Mouse (Mus musculus): ENCODE measurements around the gene Arl4a. TPM values are rescaled to one million over a fixed set of nuclear protein-coding genes. Genes with fewer than 3 reads are reported as not detected.
A peak's percentile ranks its signal among the peaks of the same experiment; 100 is the strongest.

Arl4a gene
- total and polyA plus RNA-seq, 3 experiments, result 24.3 to 25.4 (median 24.6) TPM

GRCm38 (mm10) chr12:40085731-40086322, 48.0 kb upstream of the Arl4a start:
- H3K36me3 ChIP-seq (replicated peaks in 1 of 2; ENCODE audit: control insufficient read depth in 1 of 2, insufficient read depth in 1 of 2, low read length in 1 of 2), result no peaks in the 10 kb centered on the region
- no peak overlapping the region for H3K4me2 ChIP-seq (ENCODE audit: insufficient read depth, low read depth, poor library complexity, severe bottlenecking)
- H3K4me3 ChIP-seq (replicated peaks in 1 of 3; ENCODE audit: low read depth in 2 of 3, low read length in 2 of 3, poor library complexity in 1 of 3), result no peak overlapping the region
- H3K9ac ChIP-seq (ENCODE audit: insufficient read depth, low read depth), result no peak overlapping the region
- in situ Hi-C loops (cut with MboI; ENCODE audit: low pct_ligation_motif_present, low pct_unique_long_range_greater_than_20kb, low sequenced_read_pairs), result loop anchor here (25.0 kb wide), 1 partner anchor 726 kb away; no protein-coding TSS in a partner anchor
- dilution Hi-C loops (cut with MboI; ENCODE audit: extremely low pct_ligation_motif_present, extremely low pct_unique_long_range_greater_than_20kb, low sequenced_read_pairs), result no loop called here
- H3K9me3 ChIP-seq (replicated peaks; ENCODE audit: low read length), result no peaks in the 10 kb centered on the region
- TF ChIP-seq ZNF384 (IDR thresholded peaks at IDR 0.05; ENCODE audit: low read depth, low read length) (no peak), ETS1 (conservative IDR thresholded peaks at IDR 0.05; ENCODE audit: low read depth, low read length) (no peak), SIN3A (IDR thresholded peaks at IDR 0.05; ENCODE audit: low read length) (no peak), E2F4 (IDR thresholded peaks at IDR 0.05; ENCODE audit: insufficient replicate concordance, low read depth, low read length) (no peak), TCF12 (IDR thresholded peaks at IDR 0.05; ENCODE audit: low read depth, low read length) (no peak), MEF2A (IDR thresholded peaks at IDR 0.05; ENCODE audit: borderline replicate concordance, low read depth, low read length) (no peak), JUND (conservative IDR thresholded peaks at IDR 0.05; ENCODE audit: low read depth, low read length) (no peak), IRF4 (IDR thresholded peaks at IDR 0.05; ENCODE audit: low read depth, low read length) (no peak), RCOR1 (conservative IDR thresholded peaks at IDR 0.05; ENCODE audit: low read depth, low read length) (no peak), NRF1 (IDR thresholded peaks at IDR 0.05; ENCODE audit: low read depth, low read length) (no peak), POLR2AphosphoS2 (IDR thresholded peaks at IDR 0.05; ENCODE audit: low read depth, low read length) (no peak), MXI1 (IDR thresholded peaks at IDR 0.05; ENCODE audit: low read depth, low read length) (no peak), SMC3 (IDR thresholded peaks at IDR 0.05; ENCODE audit: low read depth, low read length) (no peak)
- no peaks in the 10 kb centered on the region for H3K27me3 ChIP-seq (replicated peaks)
- DNase-seq (ENCODE audit: extremely low read depth), result no peak
- no peak overlapping the region for H3K27ac ChIP-seq (ENCODE audit: insufficient read depth, low read depth)
- H3K4me1 ChIP-seq (ENCODE audit: control insufficient read depth in 1 of 2, insufficient read depth in 2 of 2), result peaks cover 0 to 6% of the 10 kb centered on the region in 2 experiments; a peak in 1 of 4 replicates
- no peaks in the 10 kb centered on the region for H3K79me2 ChIP-seq (replicated peaks; ENCODE audit: control insufficient read depth, extremely low read depth, insufficient read depth, poor library complexity, severe bottlenecking)

DNA sequence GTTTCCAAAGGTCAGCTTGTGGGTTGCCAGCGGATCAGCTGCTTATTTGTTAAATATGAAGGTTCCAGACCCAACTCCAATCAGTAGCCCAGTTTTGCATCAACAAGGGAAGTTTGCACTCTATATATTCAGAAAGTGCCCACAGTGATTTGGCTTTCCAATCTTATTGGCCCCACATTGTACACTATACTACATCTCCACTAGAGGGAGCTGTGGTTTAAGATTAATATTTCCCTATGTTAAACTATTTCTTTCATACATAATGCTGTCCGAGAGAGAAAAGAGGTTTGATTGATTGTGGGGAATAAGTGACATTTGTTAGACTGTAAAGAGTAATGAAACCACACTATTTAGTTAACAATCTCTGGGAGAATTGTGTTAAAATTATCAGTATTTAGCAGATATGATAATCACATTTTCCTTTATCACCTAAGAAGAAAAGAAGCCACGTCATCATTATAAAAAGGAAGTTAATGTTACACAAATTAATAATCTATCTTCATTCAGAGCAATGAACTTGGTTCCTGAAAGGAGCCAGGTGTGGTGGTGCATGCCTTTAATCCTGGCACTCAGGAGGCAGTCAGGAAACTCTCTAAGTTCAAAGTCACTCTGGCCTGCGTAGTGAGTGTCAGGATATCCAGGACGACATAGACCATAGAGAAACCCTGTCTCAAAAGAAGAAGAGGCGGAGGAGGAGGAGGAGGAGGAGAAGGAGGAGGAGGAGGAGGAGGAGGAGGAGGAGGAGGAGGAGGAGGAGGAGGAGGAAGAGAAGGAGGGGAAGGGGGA, 44.8 kb upstream of the Arl4a start:
- no peak for TF ChIP-seq KAT2A (IDR thresholded peaks at IDR 0.05; ENCODE audit: insufficient replicate concordance, low read length)
- TF ChIP-seq CTCF (conservative IDR thresholded peaks at IDR 0.05 in 1 of 2, IDR thresholded peaks at IDR 0.05 in 1 of 2; ENCODE audit: low read depth in 2 of 2, low read length in 2 of 2), result peak in 1 of 2 experiments; percentile 82; a peak in 3 of 4 replicates
- peak; percentile 50 for TF ChIP-seq ZC3H11A (IDR thresholded peaks at IDR 0.05; ENCODE audit: low read depth, low read length)
- no peak for TF ChIP-seq HCFC1 (IDR thresholded peaks at IDR 0.05; ENCODE audit: low read depth, low read length)
- TF ChIP-seq MAFK (IDR thresholded peaks at IDR 0.05; ENCODE audit: insufficient replicate concordance, low read length), result 0 out of 2 replicates have a peak, but pooled peaks have one; percentile 35
- TF ChIP-seq RAD21 (IDR thresholded peaks at IDR 0.05; ENCODE audit: low read depth, low read length), result peak; percentile 88
- no peak for TF ChIP-seq MEF2A (IDR thresholded peaks at IDR 0.05; ENCODE audit: borderline replicate concordance, low read depth, low read length)
- TF ChIP-seq NELFE (IDR thresholded peaks at IDR 0.05; ENCODE audit: low read depth, low read length), result no peak
- peak; percentile 80 for TF ChIP-seq SMC3 (IDR thresholded peaks at IDR 0.05; ENCODE audit: low read depth, low read length)
- TF ChIP-seq NRF1 (IDR thresholded peaks at IDR 0.05; ENCODE audit: low read depth, low read length), result no peak
- Histone ChIP-seq H3K9me3 (replicated peaks; ENCODE audit: low read length) (no peaks in the 10 kb centered on the region), H3K79me2 (replicated peaks; ENCODE audit: control insufficient read depth, extremely low read depth, insufficient read depth, poor library complexity, severe bottlenecking) (no peaks in the 10 kb centered on the region), H3K4me1 (ENCODE audit: control insufficient read depth in 1 of 2, insufficient read depth in 2 of 2) (peaks cover 0 to 6% of the 10 kb centered on the region in 2 experiments; a peak in 1 of 4 replicates), H3K36me3 (replicated peaks in 1 of 2; ENCODE audit: control insufficient read depth in 1 of 2, insufficient read depth in 1 of 2, low read length in 1 of 2) (no peaks in the 10 kb centered on the region), H3K4me2 (ENCODE audit: insufficient read depth, low read depth, poor library complexity, severe bottlenecking) (no peak overlapping the region; the same call in 1 of the 2 replicates), H3K4me3 (replicated peaks in 1 of 3; ENCODE audit: low read depth in 2 of 3, low read length in 2 of 3, poor library complexity in 1 of 3) (no peak overlapping the region), H3K9ac (ENCODE audit: insufficient read depth, low read depth) (no peak overlapping the region), H3K27ac (ENCODE audit: insufficient read depth, low read depth) (no peak overlapping the region), H3K27me3 (replicated peaks) (no peaks in the 10 kb centered on the region)
- in situ Hi-C loops (cut with MboI; ENCODE audit: low pct_ligation_motif_present, low pct_unique_long_range_greater_than_20kb, low sequenced_read_pairs) (loop anchor here (25.0 kb wide), 1 partner anchor 730 kb away; no protein-coding TSS in a partner anchor), dilution Hi-C loops (cut with MboI; ENCODE audit: extremely low pct_ligation_motif_present, extremely low pct_unique_long_range_greater_than_20kb, low sequenced_read_pairs) (no loop called here)
- peak; percentile 51 for DNase-seq (ENCODE audit: extremely low read depth)

All from CH12.LX (cell line).